Mouse (Mus musculus) liver, adult 2 months (tissue): Measurements from ENCODE around the gene Eps8. TPM values are rescaled to one million over a fixed set of nuclear protein-coding genes. Genes with fewer than 3 reads are reported as not detected.

Experiments
- DNase-seq: peaks from one replicate; pipeline ENCODE4 v3.0.0-alpha.2; 2011; ENCODE audit warnings: low read depth, low spot score; ENCODE audit errors: extremely low read depth
- H3K27ac ChIP-seq: fragments of 200-500 bp; replicated peaks from 2 replicates; pipeline ENCODE4 v1.5.1; 2012; ENCODE audit warnings: low read depth, mild to moderate bottlenecking, control low read depth, inconsistent platforms, low read length; ENCODE audit not compliant: insufficient read depth
- H3K27me3 ChIP-seq: fragments of 200-500 bp; 2 replicates; pipeline ENCODE4 v1.6.1; 2012; ENCODE audit warnings: mild to moderate bottlenecking, moderate library complexity, low read length, inconsistent platforms; ENCODE audit not compliant: control insufficient read depth, insufficient read depth
- H3K36me3 ChIP-seq: fragments of 200-500 bp; 2 replicates; pipeline ENCODE4 v1.6.1; 2012; ENCODE audit warnings: low read length, inconsistent platforms; ENCODE audit not compliant: control insufficient read depth, insufficient read depth
- H3K4me1 ChIP-seq: fragments of 200-500 bp; 2 replicates; pipeline ENCODE4 v1.6.1; 2011; ENCODE audit warnings: low read length; ENCODE audit not compliant: control insufficient read depth, insufficient read depth
- H3K4me3 ChIP-seq: fragments of 200-500 bp; 2 replicates; pipeline ENCODE4 v1.5.1; 2011; ENCODE audit warnings: low read depth, mild to moderate bottlenecking, control low read depth, low read length, moderate library complexity; ENCODE audit not compliant: insufficient read depth
- H3K79me2 ChIP-seq: fragments of 200-500 bp; 2 replicates; pipeline ENCODE4 v1.6.1; 2012; ENCODE audit warnings: inconsistent platforms, mild to moderate bottlenecking, low read length, moderate library complexity; ENCODE audit not compliant: control insufficient read depth, insufficient read depth
- H3K9ac ChIP-seq: fragments of 200-500 bp; 2 replicates; pipeline ENCODE4 v1.6.1; 2012; ENCODE audit warnings: low read depth, mild to moderate bottlenecking, control low read depth, inconsistent platforms, low read length
- CTCF ChIP-seq: fragments of 200-500 bp; IDR thresholded peaks from 2 replicates; pipeline ENCODE4 v1.5.1; 2011; ENCODE audit warnings: low read depth, low read length, control low read depth
- POLR2A ChIP-seq: fragments of 200-500 bp; IDR thresholded peaks from 2 replicates; pipeline ENCODE4 v1.6.1; 2011; ENCODE audit warnings: low read length, control low read depth; ENCODE audit not compliant: insufficient read depth; ENCODE audit errors: extremely low read depth
- WGBS: fragments of 180-500 bp; shearing (Covaris S2); methylation state at CpG from one replicate; pipeline ENCODE4 v1.1.7; 2018; 5-methylcytosine and 5-hydroxymethylcytosine counted together
- polyA plus RNA-seq: library from polyadenylated mRNA; depleted of rRNA; stranded (reverse); fragments of >200 nt; gene quantifications from 2 replicates; pipeline ENCODE4 v1.2.3, GENCODE M21; 2012
- total RNA-seq: library from RNA; depleted of rRNA; stranded (reverse); fragments of >200 nt; gene quantifications from 2 replicates; pipeline ENCODE4 v1.2.3, GENCODE M21; 2014

The Eps8 gene
- total and polyA plus RNA-seq, 2 experiments, result 0.89 to 2.2 TPM

GRCm38 (mm10) chr6:137638834-137639567 lies 15.7 kb downstream of the Eps8 start:
- H3K4me1 ChIP-seq, result no peaks in the 10 kb centered on the region
- H3K36me3 ChIP-seq, result no peaks in the 10 kb centered on the region
- TF ChIP-seq POLR2A, result no peak
- TF ChIP-seq CTCF, result no peak
- H3K27me3 ChIP-seq, result no peaks in the 10 kb centered on the region
- no peak overlapping the region for H3K27ac ChIP-seq
- no peaks in the 10 kb centered on the region for H3K79me2 ChIP-seq
- H3K4me3 ChIP-seq, result no peak overlapping the region
- 83% methylated on average over 11 of the region's 11 CpGs for WGBS
- no peak for DNase-seq
- no peak overlapping the region for H3K9ac ChIP-seq

DNA sequence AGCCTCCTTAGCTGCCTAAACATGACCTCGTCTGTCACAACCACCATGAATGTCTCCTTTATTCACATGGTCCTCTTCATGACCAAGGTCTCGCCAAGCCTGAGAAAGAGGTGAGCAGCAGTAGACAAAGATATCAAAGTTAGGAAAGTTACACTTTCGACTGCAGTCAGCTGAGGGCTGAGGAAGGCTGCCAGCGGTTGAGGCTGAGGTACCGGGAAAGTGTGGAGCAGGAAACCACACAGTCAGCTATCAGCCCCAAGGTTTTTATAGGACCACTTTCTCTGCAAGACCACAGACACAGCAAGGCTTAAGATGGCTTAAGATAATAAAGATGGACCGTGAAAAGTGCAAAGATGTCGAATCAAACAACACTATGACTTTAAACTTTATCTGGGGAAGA lies 17.2 kb downstream of the Eps8 start:
- no peak overlapping the region for H3K27ac ChIP-seq
- no peaks in the 10 kb centered on the region for H3K79me2 ChIP-seq
- H3K27me3 ChIP-seq, result no peaks in the 10 kb centered on the region
- peaks cover 6% of the 10 kb centered on the region; the same call in 1 of the 2 replicates for H3K4me1 ChIP-seq
- no peak for TF ChIP-seq POLR2A
- no peak for TF ChIP-seq CTCF
- H3K36me3 ChIP-seq, result no peaks in the 10 kb centered on the region
- WGBS, result 70% methylated on average over 7 of the region's 7 CpGs
- no peak for DNase-seq
- H3K9ac ChIP-seq, result no peak overlapping the region
- H3K4me3 ChIP-seq, result no peak overlapping the region

DNA sequence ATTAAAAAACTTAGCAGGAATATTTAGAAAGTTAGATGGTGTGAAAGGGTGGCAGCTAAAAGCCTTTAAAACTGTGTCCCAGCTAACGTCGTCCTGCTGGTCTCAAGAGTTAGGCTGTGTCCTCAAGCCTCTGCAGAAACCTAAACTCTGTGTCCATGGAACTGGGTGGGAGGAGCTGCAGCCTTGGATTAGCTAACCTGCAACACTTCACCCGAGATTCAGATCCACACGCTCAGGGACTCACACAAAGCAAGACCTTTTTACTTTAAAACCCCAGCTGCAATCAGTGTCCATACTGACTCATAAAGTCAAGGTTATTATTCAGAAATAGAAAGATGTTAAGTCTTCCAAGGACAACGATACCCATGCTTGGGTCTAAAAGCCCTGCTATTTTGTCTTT lies 18.5 kb downstream of the Eps8 start:
- Histone ChIP-seq H3K79me2 (no peaks in the 10 kb centered on the region), H3K27me3 (no peaks in the 10 kb centered on the region), H3K36me3 (no peaks in the 10 kb centered on the region), H3K4me1 (peaks cover 6% of the 10 kb centered on the region; the same call in 1 of the 2 replicates), H3K4me3 (no peak overlapping the region), H3K9ac (no peak overlapping the region), H3K27ac (no peak overlapping the region)
- no peak for TF ChIP-seq CTCF
- 77% methylated on average over 5 of the region's 5 CpGs for WGBS
- no peak for DNase-seq

DNA sequence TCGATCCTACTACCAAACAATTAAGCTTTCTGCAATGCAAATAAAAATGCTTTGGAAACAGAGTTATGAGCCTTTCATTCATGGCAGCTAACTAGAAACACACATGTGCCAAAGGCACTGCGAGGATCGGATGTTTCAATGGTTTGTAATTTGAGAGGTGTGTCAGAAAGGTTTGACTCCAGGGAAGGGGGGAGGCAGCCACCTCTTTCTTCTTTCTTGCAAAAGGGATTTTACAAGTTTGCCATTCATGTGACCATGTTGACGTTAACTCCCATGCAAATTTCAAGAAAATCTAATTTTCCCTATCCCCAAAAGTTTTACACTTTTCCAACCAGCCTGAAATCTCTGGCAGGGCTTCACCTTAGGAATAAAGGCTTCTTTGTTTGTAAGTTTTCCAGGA lies 21.1 kb downstream of the Eps8 start:
- 44% methylated on average over 4 of the region's 4 CpGs for WGBS
- no peak for TF ChIP-seq POLR2A
- TF ChIP-seq CTCF, result no peak
- no peak overlapping the region for H3K9ac ChIP-seq
- DNase-seq, result no peak
- no peaks in the 10 kb centered on the region for H3K36me3 ChIP-seq
- no peaks in the 10 kb centered on the region for H3K27me3 ChIP-seq
- no peaks in the 10 kb centered on the region for H3K79me2 ChIP-seq
- H3K27ac ChIP-seq, result no peak overlapping the region
- no peak overlapping the region for H3K4me3 ChIP-seq
- peaks cover 6% of the 10 kb centered on the region; the same call in 1 of the 2 replicates for H3K4me1 ChIP-seq

GRCm38 (mm10) chr6:137633121-137633520 lies 21.6 kb downstream of the Eps8 start:
- TF ChIP-seq POLR2A (no peak), CTCF (no peak)
- 33% methylated on average over 8 of the region's 8 CpGs for whole genome bisulfite sequencing

GRCm38 (mm10) chr6:137630387-137630786 lies 24.3 kb downstream of the Eps8 start:
- Histone ChIP-seq H3K27ac (no peak overlapping the region), H3K36me3 (no peaks in the 10 kb centered on the region), H3K4me3 (no peak overlapping the region), H3K27me3 (no peaks in the 10 kb centered on the region), H3K79me2 (no peaks in the 10 kb centered on the region), H3K4me1 (peaks cover 6% of the 10 kb centered on the region; the same call in 1 of the 2 replicates), H3K9ac (no peak overlapping the region)
- 89% methylated on average over 13 of the region's 13 CpGs for WGBS
- TF ChIP-seq POLR2A (no peak), CTCF (no peak)
- no peak for DNase-seq

More at GRCm38 (mm10) chr6:137633121-137633520, 21.6 kb downstream of the Eps8 start:
- Histone ChIP-seq H3K9ac (no peak overlapping the region), H3K27me3 (no peaks in the 10 kb centered on the region), H3K4me1 (peaks cover 6% of the 10 kb centered on the region; the same call in 1 of the 2 replicates), H3K79me2 (no peaks in the 10 kb centered on the region), H3K4me3 (no peak overlapping the region), H3K36me3 (no peaks in the 10 kb centered on the region), H3K27ac (no peak overlapping the region)
- peak; percentile 91 for DNase-seq
